Mouse (Mus musculus): ENCODE measurements at regions not wholly inside any gene's neighbourhood (a gene's known extent, or its start where the extent isn't known, plus 50 kb on each side); places are given as distances from the start of the nearest gene placed in this dataset.
A peak's percentile ranks its signal among the peaks of the same experiment; 100 is the strongest.

DNA sequence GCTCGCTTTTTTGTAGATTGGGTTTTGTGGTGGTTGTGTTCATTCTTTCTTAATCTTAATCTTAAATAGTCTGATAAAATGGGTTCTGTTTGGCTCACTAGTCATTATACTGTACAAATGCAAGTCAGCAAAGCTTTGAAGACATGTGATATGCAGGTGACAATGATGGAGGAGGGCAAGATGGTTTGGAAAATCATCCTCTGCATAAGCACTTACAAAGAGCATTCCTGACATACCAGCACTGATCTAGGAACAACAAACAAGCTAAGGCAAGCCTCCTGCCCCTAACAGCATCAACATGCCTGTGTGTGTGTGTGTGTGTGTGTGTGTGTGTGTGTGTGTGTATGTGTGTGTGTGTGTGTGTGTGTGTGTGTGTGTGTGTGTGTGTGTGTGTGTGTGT lies 514.3 kb downstream of the Tmem38b start:
- no peak overlapping the region for H3K27ac ChIP-seq
- no peak overlapping the region for H3K9ac ChIP-seq
- no peak for ATAC-seq (ENCODE audit: low FRiP score)
- 90% methylated on average over 1 of the region's 1 CpGs for WGBS
- H3K36me3 ChIP-seq (replicated peaks; ENCODE audit: control insufficient read depth, insufficient read depth): no peaks in the 10 kb centered on the region
- no peaks in the 10 kb centered on the region for H3K4me1 ChIP-seq (replicated peaks; ENCODE audit: control insufficient read depth, insufficient read depth, low read length)
- H3K9me3 ChIP-seq (ENCODE audit: control insufficient read depth, low read length): no peaks in the 10 kb centered on the region
- DNase-seq (ENCODE audit: low spot score): no peak
- H3K27me3 ChIP-seq (ENCODE audit: control insufficient read depth, insufficient read depth, low read length): no peaks in the 10 kb centered on the region
- no peak overlapping the region for H3K4me3 ChIP-seq (replicated peaks; ENCODE audit: low read length)
- H3K4me2 ChIP-seq (replicated peaks): no peak overlapping the region

DNA sequence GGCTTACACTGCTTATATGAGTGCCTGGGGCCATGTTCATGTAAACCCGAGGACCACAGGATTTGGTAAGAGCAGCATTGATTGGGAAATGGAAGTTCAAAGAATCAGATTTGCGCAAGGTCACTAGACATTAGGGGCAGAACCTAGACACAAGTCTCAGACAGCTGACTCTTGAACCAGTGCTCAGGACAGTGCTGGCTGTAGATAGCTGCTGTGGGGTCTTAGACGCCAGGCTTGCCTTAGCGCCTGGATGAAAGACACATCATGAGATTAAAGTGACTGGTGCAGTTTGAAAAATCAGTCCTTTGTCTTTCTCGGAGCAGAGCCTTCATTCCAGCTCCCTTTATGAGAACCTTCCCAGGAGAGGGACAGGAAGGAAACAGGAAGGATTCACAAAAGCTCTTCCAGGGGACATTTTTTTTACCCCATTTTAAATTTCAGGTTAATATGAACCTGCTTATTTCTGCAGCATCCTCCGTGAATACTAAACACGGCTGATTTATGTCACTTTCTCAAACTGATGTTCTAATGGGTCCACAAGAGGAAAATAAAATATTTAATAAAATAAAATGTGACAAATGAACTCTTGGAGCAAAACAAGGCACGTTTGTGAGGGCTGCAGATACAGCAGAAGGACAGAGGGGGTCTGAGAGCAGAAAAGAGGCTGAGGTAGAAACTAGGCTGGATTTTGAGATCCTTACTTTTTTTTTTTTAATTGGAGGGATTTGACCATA lies 528.0 kb downstream of the Tmem38b start:
- Histone ChIP-seq H3K4me3 (replicated peaks; ENCODE audit: low read length) (no peak overlapping the region), H3K36me3 (replicated peaks; ENCODE audit: control insufficient read depth, insufficient read depth) (no peaks in the 10 kb centered on the region), H3K9me3 (ENCODE audit: control insufficient read depth, low read length) (no peaks in the 10 kb centered on the region), H3K27ac (peak overlapping the region; percentile 77), H3K9ac (no peak overlapping the region), H3K27me3 (ENCODE audit: control insufficient read depth, insufficient read depth, low read length) (no peaks in the 10 kb centered on the region), H3K4me1 (replicated peaks; ENCODE audit: control insufficient read depth, insufficient read depth, low read length) (peaks cover 10% of the 10 kb centered on the region), H3K4me2 (replicated peaks) (no peak overlapping the region)
- WGBS: 51% methylated on average over 8 of the region's 8 CpGs
- no peak for DNase-seq (ENCODE audit: low spot score)
- ATAC-seq (ENCODE audit: low FRiP score): no peak

DNA sequence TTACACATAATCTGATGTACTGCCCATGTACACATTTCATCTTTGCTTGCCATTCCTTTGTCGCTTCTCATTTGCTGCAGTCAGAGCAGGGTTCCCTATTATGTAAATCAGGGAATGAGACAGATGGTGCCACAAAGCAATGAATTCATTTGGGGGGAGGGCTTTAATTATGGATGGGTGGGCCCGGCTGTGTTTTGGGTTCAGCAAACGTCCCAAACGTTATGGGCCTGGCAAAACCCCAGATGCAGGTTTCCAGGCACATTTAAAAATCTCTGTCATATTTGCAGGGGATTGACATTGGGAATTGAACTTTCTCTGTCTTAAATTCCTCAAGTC lies 528.5 kb downstream of the Tmem38b start:
- Histone ChIP-seq H3K27me3 (ENCODE audit: control insufficient read depth, insufficient read depth, low read length) (no peaks in the 10 kb centered on the region), H3K27ac (peak overlapping the region; percentile 77), H3K9ac (no peak overlapping the region), H3K4me1 (replicated peaks; ENCODE audit: control insufficient read depth, insufficient read depth, low read length) (peaks cover 10% of the 10 kb centered on the region), H3K9me3 (ENCODE audit: control insufficient read depth, low read length) (no peaks in the 10 kb centered on the region), H3K4me3 (replicated peaks; ENCODE audit: low read length) (no peak overlapping the region), H3K4me2 (replicated peaks) (no peak overlapping the region), H3K36me3 (replicated peaks; ENCODE audit: control insufficient read depth, insufficient read depth) (no peaks in the 10 kb centered on the region)
- 9% methylated on average over 4 of the region's 4 CpGs for WGBS
- DNase-seq (ENCODE audit: low spot score): no peak
- ATAC-seq (ENCODE audit: low FRiP score): peak; percentile 65; the same call in 1 of the 2 replicates

DNA sequence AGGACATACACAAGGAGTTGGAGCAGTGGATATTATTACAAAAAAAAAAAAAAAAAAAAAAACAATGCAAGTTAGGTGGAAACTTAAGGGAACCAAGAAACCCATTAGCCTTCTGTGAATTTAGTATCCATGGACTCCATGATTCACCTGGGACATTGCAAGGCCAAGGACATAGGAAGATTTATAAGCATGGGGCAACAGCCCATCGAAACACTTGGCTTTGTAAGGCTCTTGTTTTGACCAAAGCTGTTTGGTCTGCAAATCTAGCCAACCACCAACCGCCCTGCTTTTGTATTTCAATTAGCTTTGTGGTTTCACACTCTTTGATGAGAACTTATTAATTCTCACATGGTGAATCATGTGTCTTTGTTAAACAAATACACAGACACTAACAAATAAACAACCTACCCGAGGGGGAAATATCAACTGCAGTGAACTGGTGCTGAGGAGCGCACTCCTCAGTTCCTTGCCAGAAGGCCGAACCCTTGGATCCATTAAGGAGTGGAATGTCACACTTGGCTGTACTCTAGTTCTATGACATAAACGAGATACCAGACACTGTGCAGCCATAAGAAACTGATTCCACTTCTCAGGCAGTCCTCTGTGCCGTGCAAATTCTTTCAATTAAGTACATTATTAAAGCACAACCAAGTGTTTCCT lies 529.7 kb downstream of the Tmem38b start:
- H3K4me1 ChIP-seq (replicated peaks; ENCODE audit: control insufficient read depth, insufficient read depth, low read length): peaks cover 10% of the 10 kb centered on the region
- H3K36me3 ChIP-seq (replicated peaks; ENCODE audit: control insufficient read depth, insufficient read depth): no peaks in the 10 kb centered on the region
- H3K27me3 ChIP-seq (ENCODE audit: control insufficient read depth, insufficient read depth, low read length): no peaks in the 10 kb centered on the region
- H3K4me2 ChIP-seq (replicated peaks): no peak overlapping the region
- H3K9ac ChIP-seq: no peak overlapping the region
- H3K4me3 ChIP-seq (replicated peaks; ENCODE audit: low read length): no peak overlapping the region
- 63% methylated on average over 7 of the region's 7 CpGs for whole genome bisulfite sequencing
- ATAC-seq (ENCODE audit: low FRiP score) (no peak), DNase-seq (ENCODE audit: low spot score) (no peak)
- H3K27ac ChIP-seq: no peak overlapping the region
- no peaks in the 10 kb centered on the region for H3K9me3 ChIP-seq (ENCODE audit: control insufficient read depth, low read length)

DNA sequence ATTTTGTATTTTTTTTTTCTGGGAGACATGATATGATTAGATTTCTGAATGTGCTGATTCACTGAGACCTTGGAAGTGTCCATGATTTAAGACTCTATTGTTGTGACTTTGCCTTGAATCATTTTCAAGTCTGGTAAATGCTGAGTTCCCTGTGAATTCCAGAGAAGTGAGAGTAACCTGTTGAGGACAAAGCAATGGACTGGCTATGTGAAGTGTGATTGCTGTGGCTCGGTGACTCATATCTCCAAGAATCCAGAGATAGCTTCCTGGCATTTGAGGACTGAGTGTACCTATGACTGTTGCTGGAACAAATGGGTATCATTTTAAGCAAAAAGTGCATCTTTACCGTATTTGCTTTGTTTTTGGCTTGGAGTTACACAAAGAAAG lies 530.2 kb downstream of the Tmem38b start:
- DNase-seq (ENCODE audit: low spot score): no peak
- Histone ChIP-seq H3K4me1 (replicated peaks; ENCODE audit: control insufficient read depth, insufficient read depth, low read length) (peaks cover 10% of the 10 kb centered on the region), H3K27me3 (ENCODE audit: control insufficient read depth, insufficient read depth, low read length) (no peaks in the 10 kb centered on the region), H3K9ac (no peak overlapping the region), H3K4me3 (replicated peaks; ENCODE audit: low read length) (no peak overlapping the region), H3K4me2 (replicated peaks) (no peak overlapping the region), H3K9me3 (ENCODE audit: control insufficient read depth, low read length) (no peaks in the 10 kb centered on the region), H3K36me3 (replicated peaks; ENCODE audit: control insufficient read depth, insufficient read depth) (no peaks in the 10 kb centered on the region), H3K27ac (no peak overlapping the region)
- no peak for ATAC-seq (ENCODE audit: low FRiP score)
- WGBS: 96% methylated on average over 2 of the region's 2 CpGs

DNA sequence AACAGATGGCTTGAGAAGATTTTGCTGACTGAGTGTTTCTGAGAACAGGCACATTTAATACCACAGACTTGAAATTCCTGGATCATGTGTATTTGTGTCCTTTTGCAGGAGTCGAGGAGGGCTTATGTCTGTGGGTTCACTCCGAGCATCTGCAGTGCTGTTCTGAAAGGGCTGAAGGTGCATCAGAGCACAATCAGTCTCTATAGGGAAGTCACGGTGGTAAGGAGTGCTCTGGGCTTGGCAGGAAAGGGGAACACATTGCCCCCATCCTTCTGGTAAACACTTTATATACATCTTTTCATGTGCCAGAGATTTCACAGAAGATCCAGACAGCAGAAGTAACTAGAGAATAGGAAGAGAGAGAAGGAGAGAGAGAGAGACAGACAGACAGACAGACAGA lies 545.1 kb downstream of the Tmem38b start:
- Histone ChIP-seq H3K27me3 (ENCODE audit: control insufficient read depth, insufficient read depth, low read length) (no peaks in the 10 kb centered on the region), H3K9ac (no peak overlapping the region), H3K4me2 (replicated peaks) (no peak overlapping the region), H3K27ac (peak overlapping the region; percentile 53), H3K4me1 (replicated peaks; ENCODE audit: control insufficient read depth, insufficient read depth, low read length) (peaks cover 9% of the 10 kb centered on the region; the same call in 1 of the 2 replicates), H3K9me3 (ENCODE audit: control insufficient read depth, low read length) (no peaks in the 10 kb centered on the region), H3K4me3 (replicated peaks; ENCODE audit: low read length) (no peak overlapping the region), H3K36me3 (replicated peaks; ENCODE audit: control insufficient read depth, insufficient read depth) (no peaks in the 10 kb centered on the region)
- DNase-seq (ENCODE audit: low spot score): no peak
- no peak for ATAC-seq (ENCODE audit: low FRiP score)
- WGBS: 40% methylated on average over 3 of the region's 3 CpGs

DNA sequence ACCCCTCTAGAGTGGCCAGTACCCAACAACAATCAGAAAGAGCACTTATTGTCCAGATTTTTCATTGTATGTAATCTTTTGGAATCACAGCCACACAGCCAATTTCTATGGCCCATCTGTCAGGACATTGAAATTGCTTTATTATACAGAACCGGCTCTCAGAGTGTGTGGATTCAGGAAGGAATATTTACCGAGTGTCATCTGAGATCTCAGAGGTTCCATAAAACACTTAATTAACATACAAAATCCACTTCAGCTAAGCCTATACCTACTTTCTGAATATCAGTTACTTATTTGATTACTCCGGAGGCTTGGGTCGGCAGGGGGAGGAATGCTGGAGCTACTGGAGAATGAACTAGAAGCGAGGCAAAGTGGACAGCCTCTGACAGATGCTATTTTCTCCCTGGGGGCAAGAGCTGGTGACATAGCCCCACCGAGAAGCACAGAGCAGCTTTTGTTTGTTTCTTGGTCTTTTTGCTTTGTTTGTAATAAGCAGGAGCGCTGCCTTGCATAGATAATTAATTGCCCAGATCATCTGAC lies 545.6 kb downstream of the Tmem38b start:
- no peaks in the 10 kb centered on the region for H3K36me3 ChIP-seq (replicated peaks; ENCODE audit: control insufficient read depth, insufficient read depth)
- H3K27ac ChIP-seq: peak overlapping the region; percentile 53
- H3K4me1 ChIP-seq (replicated peaks; ENCODE audit: control insufficient read depth, insufficient read depth, low read length): peaks cover 9% of the 10 kb centered on the region; the same call in 1 of the 2 replicates
- H3K4me3 ChIP-seq (replicated peaks; ENCODE audit: low read length): no peak overlapping the region
- no peak overlapping the region for H3K9ac ChIP-seq
- DNase-seq (ENCODE audit: low spot score) (peak; percentile 42), ATAC-seq (ENCODE audit: low FRiP score) (peak; percentile 74)
- no peaks in the 10 kb centered on the region for H3K9me3 ChIP-seq (ENCODE audit: control insufficient read depth, low read length)
- no peaks in the 10 kb centered on the region for H3K27me3 ChIP-seq (ENCODE audit: control insufficient read depth, insufficient read depth, low read length)
- H3K4me2 ChIP-seq (replicated peaks): no peak overlapping the region
- 10% methylated on average over 7 of the region's 7 CpGs for WGBS

DNA sequence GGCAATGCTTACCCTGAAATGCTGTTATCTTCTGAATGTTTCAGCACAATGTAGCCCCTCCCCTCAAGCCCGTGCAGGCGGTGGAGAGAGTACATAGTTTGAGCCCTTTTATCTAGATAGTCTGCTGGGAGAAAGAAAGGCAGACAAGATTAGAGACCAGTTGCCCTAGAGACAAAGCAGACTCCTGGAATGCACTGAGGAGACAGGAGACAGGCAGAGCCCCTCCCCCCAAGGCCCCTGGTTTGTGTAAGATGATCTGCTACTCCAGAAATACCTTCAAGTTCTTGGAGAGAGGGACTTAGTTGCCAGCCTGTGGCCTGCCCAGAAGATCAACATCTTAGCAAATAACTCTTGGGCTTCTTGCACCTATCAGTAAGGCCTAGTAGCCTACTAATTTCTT lies 547.8 kb downstream of the Tmem38b start:
- Histone ChIP-seq H3K27me3 (ENCODE audit: control insufficient read depth, insufficient read depth, low read length) (no peaks in the 10 kb centered on the region), H3K4me3 (replicated peaks; ENCODE audit: low read length) (no peak overlapping the region), H3K4me2 (replicated peaks) (no peak overlapping the region), H3K9me3 (ENCODE audit: control insufficient read depth, low read length) (no peaks in the 10 kb centered on the region), H3K27ac (no peak overlapping the region), H3K4me1 (replicated peaks; ENCODE audit: control insufficient read depth, insufficient read depth, low read length) (peaks cover 9% of the 10 kb centered on the region; the same call in 1 of the 2 replicates), H3K9ac (no peak overlapping the region), H3K36me3 (replicated peaks; ENCODE audit: control insufficient read depth, insufficient read depth) (no peaks in the 10 kb centered on the region)
- ATAC-seq (ENCODE audit: low FRiP score) (no peak), DNase-seq (ENCODE audit: low spot score) (no peak)
- WGBS: 9% methylated on average over 2 of the region's 2 CpGs

DNA sequence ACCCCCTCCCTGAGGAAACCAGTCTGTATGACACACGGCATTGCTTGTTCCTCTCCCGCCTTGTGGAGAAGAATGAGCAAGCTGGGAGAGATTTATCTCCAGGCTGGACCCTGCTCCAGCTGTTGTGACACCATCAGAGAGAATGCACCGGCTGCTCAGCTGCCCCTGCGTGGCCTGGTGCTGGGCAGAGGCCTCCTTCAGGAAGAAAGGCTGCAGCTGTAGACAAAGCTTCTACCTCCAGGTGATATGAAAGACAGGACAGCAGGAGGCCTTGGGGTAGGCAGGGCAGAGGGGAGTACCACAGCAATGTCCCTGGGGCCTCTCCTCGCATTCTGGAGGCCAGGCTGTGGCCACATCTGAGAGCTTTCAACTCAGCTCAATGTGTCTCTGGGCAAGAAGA lies 548.6 kb downstream of the Tmem38b start:
- Histone ChIP-seq H3K9me3 (ENCODE audit: control insufficient read depth, low read length) (no peaks in the 10 kb centered on the region), H3K9ac (no peak overlapping the region), H3K36me3 (replicated peaks; ENCODE audit: control insufficient read depth, insufficient read depth) (no peaks in the 10 kb centered on the region), H3K4me1 (replicated peaks; ENCODE audit: control insufficient read depth, insufficient read depth, low read length) (peaks cover 9% of the 10 kb centered on the region; the same call in 1 of the 2 replicates), H3K4me2 (replicated peaks) (no peak overlapping the region), H3K27ac (no peak overlapping the region), H3K4me3 (replicated peaks; ENCODE audit: low read length) (no peak overlapping the region), H3K27me3 (ENCODE audit: control insufficient read depth, insufficient read depth, low read length) (no peaks in the 10 kb centered on the region)
- DNase-seq (ENCODE audit: low spot score) (no peak), ATAC-seq (ENCODE audit: low FRiP score) (no peak)
- 9% methylated on average over 5 of the region's 5 CpGs for WGBS
